Mouse (Mus musculus): Measurements from ENCODE around the gene Oasl2.

- TF ChIP-seq CTCF (IDR thresholded peaks at IDR 0.05; ENCODE audit: borderline replicate concordance, insufficient read depth, low read depth, low read length) (no peak), POLR2A (IDR thresholded peaks at IDR 0.05; ENCODE audit: borderline replicate concordance, insufficient read depth, low read length) (no peak)
These were observed 18.1 kb downstream of the Oasl2 start for GRCm38 (mm10) chr5:114914855-114915254.
